Mouse (Mus musculus) frontal cortex, adult (tissue): ENCODE results near the gene Znrd1.
A peak's percentile ranks its signal among the peaks of the same experiment; 100 is the strongest.

Source experiments
- ATAC-seq: cut with Nextera tagmentation; 2 replicates; pipeline ENCODE4 v1.9.2; 2017; ENCODE audit warnings: mild to moderate bottlenecking, moderate library complexity, mixed read lengths; ENCODE audit not compliant: low TSS enrichment

The Znrd1 gene

DNA sequence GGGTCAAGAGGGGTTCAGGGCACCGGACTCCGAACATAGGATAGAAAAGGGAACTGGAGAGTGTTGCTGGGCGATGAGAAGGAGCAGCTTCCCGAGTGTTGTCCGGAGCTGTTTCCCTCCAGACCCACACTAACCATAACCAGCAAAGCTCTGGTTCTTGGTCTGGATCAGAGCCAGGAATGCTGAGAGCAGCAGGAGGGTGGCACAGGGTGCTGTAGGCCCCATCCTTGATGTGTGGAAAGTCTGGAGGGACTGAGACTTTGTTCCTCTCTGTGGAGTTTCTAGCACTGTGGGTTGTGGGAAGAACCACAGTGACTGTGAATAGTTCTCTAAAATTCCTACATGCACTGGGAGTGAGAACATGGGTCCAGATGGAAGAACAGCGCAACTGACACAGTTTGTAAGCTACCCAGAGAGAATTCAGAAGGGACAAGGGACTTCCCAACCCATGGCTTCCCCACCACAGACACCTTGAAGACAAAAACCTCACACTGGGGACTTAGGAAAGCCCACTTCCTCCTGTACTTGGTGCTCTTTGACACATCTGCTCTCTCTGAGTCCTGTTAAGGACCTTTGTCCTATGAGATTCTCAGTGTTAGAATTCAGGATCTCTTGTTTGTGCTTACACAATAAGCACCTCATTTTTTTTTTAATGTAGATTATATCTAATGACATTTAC, 13.0 kb upstream of the Znrd1 start:
- peak; percentile 93 for ATAC-seq

DNA sequence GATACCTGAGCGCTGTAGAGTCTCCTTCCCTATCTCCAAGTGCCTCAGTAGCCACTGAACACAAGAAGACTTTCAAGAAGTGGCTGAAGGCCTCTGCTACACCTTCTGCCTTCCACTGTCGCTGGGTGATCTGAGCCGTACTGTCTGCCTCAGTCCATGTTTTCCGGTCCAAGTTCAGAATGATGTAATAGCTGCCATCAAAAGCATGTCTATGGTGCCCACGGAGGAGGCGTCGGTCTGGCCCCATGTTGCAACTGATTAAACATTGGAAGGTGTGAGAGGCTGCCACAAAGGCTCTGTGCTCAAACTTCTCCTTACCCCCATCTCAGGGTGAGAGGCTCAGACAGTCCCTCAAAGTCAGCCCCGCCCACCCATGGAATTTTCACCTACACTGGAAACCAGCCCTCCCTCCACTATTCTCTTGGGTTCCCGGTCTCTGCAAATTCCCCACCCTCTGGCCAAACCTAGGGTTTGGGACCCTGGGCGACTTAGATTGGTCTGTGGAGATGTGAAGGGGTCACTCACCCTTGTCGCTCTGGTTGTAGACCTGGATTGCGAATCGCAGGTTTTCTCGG, 12.0 kb upstream of the Znrd1 start:
- no peak for ATAC-seq

DNA sequence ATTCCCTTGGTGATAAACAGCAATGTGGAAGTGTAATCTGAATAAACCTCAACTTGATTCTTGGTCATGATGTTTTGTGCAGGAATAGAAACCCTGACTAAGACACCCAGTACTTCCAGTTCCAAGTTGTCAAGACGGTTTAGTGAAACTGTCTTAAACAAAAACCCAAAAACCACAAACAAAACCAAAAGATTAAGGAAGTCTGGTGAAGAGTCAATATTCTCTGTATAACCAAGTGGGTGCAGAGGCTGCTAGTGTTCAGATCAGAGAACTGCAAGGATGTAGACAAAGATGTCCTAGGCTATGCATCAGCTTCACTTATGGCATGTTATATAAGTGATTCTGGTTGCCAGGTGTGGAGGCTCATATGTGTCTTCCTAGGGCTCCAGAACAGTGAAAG, 8.5 kb upstream of the Znrd1 start:
- no peak for ATAC-seq

DNA sequence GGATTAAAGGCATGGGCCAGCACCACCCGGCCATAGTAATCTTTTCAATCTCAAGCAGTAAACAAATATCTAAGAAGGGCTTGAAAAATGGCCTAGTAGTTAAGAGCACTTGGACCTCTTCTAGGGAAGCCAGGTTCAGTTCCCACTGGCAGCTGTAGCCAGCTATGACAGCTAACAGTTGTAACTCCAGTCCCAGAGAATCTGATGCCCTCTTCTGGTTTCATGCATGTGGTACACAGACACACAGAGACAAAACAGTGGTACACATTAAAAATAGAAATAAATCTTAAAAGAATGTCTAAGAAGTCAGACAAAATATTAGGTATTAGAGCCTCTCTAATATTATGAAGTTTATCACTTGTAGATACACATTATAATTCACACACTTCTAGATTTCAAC, 2.8 kb upstream of the Znrd1 start:
- no peak for ATAC-seq

DNA sequence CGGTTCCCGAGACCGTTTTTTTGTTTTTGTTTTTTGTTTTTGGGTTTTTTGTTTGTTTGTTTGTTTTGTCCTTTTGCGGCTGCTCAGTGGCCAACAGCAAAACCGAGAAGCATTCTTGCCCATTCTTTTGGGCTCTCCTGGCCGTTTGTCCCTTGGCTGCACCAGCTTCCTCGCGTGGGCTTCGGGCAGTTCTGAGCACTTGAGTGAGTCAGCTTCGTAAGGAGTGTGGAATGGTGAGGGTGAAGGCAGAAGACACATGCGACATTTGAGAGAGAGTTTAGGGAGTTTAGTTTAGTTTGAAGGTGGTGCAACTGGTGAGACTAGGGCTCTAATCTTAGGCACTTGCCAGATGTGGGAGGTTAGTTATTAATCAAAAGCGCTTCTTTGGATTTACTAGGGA, 525 bp upstream of the Znrd1 start:
- peak; percentile 22; the same call in 1 of the 2 replicates for ATAC-seq

DNA sequence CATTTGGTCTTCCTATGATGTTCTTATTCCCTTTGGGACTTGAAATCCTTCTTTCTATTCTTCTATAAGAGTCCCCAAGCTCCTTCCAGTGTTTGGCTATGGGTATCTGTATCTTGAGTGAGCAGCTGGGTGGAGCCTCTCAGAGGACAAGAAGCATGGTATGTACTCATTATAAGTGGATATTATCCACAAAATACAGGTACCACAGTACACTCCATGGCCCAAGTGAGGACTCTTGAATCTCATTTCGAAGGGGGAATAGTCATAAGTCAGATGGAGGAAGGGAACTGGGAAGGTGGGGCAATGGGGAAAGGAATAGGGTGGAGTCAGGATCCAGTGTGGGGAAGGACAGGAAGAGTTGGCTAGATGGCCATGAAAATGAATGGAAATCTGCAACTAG, 5.3 kb downstream of the Znrd1 start:
- ATAC-seq = no peak

DNA sequence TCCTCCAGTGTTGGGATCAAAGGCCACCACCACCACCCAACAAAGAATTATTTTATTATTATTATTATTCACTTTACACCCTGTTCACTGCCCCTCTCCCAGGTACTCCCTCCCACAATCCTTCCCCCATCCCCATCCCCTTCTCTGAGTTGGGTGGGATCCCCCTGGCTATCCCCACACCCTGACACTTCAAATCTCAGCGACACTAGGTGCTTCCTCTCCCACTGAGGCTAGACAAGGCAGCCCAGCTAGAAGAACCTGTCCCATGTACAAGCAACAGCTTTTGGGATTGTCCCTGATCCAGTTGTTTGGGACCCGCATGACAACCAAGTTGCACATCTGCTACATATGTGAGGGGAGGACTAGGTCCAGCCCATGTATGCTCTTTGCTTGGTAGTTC, 5.7 kb downstream of the Znrd1 start:
- ATAC-seq = no peak

DNA sequence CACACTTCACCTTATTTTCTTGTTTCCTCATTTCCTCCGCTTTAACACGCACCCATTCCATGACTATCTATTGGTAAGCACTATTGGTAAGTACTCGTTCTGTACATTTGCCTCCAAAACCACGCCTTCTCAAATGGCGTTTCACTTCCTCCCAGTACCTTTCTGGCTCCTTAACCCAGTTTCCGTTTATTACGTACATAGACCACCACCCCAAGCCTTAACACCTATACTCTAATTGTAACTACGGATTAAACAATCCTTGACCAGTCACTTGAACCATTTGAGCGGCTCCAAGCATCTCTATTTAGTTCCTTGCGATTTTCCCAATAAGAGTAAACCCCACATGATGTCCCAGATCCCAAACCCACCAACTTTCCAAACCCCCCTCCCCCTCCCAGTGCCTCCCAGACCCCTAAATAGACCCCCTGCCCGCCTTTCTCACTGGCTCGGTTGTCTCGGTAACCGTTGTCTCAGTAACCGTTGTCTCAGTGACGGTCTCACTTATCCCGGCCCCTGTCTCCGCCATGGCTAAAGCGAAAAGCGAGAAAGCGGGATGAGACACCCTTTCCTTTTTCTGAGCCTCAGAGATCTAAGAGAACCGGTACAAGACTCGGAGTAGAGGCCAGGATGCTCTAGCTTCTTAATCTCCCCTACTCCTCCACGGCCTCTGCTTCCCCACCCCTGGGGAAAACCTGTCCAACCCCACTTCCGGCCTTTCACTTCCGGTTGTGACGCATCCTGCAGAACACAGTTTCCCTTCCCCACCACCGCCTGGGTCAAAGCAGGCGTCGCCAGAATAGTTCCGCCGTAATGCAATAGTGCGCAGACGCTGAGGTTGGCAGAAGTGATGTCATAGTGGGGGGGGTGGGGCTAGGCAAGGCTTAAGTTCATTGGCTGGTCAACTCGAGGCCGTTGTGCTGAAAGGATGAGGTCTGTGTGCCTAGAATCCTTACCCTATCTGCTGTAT, 7.1 kb downstream of the Znrd1 start, which contains the start of gene Ppp1r11:
Gene Ppp1r11, minus strand, starts transcription at position 761 of the 967 bp plus-strand sequence.
- ATAC-seq = peak; percentile 92

DNA sequence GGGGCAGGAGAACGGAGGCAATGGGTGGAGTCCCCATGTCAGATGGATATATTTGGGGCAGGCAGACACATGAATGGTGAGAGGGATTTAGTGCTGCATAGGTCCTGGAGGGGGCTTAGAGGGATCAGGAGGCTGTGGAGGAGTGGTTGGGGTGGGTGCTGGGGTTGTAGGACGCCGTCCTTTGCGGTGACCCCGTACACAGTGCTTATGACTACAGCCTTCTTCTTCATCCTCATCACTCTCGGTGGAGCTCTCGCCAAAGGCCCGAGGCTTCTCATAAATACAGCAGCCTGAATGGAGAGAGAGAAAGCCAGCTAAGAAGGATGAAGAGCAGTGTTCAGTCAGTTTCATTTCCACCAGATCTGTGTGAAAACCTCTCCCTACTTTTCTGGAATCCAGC, 9.1 kb downstream of the Znrd1 start:
- ATAC-seq = no peak

DNA sequence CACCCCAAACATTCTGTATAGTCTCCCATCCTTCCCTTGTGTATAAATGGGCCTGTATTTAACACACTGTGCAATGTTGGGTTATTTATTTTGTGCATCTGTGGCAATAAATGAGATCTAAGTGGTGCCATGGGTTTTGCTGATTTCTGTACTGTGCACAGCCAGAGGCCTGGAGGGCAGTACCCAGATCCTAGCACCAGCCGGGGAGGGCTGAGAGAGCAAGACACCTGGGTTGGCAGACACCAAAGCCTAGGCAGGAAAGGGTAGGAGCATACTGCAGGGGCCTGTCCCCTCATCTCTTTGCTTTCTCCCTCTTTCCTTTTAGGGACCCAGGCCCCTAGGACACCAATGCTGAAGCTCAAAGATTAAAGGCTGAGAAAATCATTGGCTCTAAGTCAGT, 10.1 kb downstream of the Znrd1 start:
- ATAC-seq = no peak

DNA sequence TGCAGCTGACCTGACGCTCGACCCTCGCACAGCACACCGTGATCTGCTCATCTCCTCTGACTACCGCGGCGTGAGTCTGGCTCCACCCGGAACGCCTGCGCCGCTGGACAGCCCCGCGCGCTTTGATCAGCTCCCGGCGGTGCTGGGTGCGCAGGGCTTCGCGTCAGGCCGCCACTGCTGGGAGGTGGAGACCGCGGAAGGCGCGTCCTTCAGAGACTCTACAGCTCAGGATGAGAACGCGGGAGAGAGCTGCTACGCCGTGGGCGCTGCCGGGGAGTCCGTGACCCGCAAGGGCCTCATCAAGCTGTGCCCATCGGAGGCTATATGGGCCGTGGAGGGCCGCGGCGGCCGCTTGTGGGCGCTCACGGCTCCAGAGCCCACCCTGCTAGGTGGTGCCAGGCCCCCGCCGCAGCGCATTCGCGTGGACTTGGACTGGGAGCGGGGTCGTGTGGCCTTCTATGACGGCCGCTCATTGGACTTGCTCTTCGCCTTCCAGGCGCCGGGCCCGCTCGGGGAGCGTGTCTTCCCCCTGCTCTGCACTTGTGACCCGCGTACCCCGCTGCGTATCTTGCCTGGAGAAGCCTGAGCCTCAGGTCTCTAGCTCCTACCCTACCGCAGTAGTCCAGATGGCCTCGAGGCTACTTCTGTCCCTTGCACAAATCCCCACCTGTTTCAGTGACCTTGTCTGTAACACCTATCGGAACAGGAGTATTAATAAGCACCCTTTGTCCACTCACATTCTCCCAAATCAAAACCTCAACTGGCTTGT, 11.1 kb downstream of the Znrd1 start:
- ATAC-seq = peak; percentile 22; the same call in 1 of the 2 replicates

DNA sequence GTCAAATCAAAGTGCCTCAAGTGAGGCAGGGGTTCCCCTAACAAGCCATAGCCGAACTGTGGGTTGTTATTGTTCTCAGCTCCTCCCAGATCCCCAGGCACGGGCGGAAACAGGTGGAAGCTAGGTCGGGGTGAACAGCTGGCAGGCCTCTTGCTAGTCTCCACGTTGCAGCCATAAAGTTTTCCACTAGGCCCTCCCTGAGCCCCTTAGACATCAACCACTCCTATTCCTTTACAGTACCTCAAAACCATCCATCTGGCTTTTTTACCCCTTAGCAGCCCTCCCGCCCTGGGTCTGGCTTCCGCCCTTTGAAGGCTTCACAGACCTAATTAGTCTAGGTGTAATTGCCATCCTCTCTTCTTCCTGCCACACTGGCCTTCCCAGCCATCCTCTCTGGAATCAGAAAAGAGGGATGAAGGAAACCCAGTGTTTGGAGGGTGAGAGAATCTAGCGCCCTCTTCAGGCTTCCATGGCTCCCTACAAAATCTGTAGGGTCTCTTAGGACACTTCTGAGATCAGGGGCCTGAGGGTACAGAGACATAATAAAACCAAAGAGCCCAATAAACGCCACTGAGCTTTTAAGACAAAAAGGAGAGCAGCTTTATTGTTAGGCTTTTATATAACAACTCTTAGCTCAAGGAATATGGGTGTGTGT, 14.1 kb downstream of the Znrd1 start:
- ATAC-seq = no peak

DNA sequence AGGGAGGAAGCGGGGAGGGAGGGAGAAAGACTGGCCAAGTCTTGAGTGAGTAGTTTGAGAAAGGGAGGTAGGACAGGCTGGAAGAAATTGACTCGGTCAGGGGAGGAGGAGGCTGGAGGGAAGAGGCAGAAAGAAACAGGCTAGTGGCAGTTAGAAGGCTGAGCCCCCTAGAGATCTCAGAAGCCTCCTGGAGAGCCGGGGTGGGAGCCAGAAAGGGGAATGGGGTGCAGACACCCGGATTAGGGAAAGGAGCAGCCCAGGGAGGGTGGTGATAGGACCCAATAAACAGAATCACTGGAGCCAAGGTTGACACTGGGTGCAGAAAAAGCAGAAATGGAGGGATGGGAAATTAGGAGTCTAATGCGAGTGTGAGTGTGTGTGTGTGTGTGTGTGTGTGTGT, 14.7 kb downstream of the Znrd1 start:
- no peak for ATAC-seq

DNA sequence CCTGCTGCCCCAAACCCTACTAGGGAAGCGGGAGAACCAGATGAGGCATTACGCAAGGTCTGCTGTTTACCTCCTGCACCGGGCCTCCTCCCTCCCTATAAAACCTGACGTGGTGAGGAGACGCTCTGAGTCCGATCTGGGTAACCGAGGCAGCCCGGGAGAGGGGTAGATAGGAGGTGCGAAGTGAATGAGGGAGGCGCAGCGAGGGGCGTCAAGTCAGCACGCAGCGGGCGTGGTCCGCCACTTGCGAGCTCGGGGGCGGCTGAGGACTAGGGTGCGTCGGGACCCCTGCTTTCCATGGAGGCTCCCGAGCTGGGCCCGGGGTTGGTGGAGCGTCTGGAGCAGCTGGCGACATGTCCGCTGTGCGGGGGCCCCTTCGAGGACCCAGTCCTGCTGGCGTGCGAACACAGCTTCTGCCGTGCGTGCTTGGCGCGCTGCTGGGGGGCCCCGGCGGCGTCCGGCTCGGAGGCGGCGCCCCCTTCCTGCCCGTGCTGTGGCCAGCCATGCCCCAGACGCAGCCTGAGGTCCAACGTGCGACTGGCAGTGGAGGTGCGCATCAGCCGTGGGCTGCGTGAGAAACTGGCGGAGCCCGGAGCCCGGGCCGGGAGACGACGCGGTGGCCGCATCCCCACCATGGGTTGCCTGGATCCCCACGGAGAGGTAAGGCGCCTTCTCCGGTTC, 15.4 kb downstream of the Znrd1 start, which contains the start of gene Rnf39:
Gene Rnf39, plus strand, starts transcription at position 128 of the 681 bp plus-strand sequence.
- ATAC-seq = peak; percentile 58

DNA sequence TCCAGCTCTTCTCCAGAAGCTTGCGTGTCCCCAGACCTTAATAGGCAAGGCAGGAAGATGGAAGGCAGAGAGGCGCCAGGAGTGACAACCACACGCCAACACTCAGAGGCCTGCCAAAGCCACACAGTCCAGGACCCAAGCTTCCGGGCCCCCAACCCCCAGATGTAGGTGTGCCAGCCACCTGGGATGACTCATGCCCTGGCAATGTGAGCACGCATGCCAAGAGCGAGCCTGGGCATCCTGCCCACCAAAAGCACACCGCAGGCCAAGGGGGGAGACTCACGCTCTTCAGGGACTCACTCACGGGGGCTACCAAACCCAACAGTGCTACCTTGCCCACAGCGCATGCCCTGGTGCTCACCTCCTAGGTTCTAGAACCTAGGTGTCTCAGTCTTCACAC, 16.0 kb downstream of the Znrd1 start:
- peak; percentile 62 for ATAC-seq

DNA sequence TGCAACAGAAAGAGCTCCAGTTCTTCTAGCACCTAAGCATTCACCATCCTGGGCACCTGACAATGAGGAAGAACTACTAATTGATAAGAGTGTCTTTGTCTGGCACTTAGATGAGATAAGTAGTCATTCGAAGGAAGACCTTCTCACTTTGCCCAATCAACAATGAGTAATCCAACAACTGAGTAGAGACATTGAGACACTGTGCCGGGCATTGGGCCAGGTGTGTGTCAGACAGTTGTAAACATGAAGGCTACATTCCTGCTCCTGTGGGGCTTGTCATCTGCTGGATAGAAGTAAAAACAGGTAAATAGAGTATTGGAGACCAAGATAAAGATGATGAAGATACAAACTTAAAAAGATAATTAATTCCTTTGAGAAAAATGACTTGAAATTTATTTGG, 20.3 kb downstream of the Znrd1 start:
- ATAC-seq = no peak

DNA sequence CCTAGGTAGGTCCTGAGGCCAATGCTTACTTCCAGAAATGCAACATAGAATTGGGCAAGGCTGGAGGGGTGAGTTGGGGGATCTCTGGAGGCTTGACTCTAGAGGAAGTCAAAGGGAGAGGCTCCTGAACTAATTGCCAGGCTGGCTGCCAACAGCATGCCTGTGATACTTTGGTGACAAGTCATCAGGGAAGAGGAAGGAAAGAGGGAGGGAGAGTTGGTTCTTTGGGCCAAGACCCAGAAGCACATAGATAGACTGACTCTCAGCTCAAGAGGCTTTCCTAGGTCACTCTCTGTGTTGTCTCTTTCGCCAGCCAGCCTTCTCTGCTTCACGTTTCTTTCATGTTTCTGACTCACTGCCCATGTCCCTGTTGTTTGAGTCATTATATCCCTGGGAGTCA, 26.6 kb downstream of the Znrd1 start:
- no peak for ATAC-seq

DNA sequence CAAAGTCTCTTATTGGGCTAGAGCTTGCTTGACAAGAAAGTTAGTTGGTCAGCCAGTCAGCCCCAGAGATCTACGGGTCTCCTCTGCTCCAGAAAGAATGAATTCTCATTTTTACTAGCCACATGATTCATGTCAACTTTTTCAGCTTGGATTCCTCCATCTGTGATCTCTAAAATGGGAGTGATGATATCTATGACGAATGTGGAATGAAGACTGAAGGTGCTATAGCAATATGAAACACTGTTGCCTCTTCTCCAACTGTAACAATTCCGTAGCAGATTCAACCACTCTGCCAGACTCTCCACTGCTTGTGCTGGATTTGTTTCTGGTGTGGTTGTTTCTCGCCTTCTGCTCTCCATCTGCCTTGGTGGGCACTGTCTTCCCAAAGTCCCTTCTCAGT, 27.2 kb downstream of the Znrd1 start:
- ATAC-seq = peak; percentile 90

DNA sequence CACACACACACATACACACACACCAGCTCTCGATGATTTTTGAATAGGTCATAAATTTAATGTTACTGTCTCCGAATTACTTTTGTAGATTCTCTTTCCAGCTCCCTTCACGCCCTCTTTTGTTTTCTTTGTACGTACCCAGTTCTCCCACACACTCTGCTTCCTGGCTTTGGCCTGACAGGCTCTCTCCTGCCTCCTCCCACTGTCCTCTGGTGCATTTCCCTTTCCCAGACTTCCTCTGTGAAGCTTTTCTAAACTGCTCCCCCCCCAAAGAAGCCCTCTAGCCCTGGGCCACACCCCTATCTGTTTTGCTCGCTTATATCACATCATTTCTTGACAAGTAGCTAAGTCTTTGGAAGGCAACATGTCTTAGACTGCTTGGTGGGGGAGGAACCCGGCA, 28.1 kb downstream of the Znrd1 start:
- ATAC-seq = peak; percentile 51; the same call in 1 of the 2 replicates

DNA sequence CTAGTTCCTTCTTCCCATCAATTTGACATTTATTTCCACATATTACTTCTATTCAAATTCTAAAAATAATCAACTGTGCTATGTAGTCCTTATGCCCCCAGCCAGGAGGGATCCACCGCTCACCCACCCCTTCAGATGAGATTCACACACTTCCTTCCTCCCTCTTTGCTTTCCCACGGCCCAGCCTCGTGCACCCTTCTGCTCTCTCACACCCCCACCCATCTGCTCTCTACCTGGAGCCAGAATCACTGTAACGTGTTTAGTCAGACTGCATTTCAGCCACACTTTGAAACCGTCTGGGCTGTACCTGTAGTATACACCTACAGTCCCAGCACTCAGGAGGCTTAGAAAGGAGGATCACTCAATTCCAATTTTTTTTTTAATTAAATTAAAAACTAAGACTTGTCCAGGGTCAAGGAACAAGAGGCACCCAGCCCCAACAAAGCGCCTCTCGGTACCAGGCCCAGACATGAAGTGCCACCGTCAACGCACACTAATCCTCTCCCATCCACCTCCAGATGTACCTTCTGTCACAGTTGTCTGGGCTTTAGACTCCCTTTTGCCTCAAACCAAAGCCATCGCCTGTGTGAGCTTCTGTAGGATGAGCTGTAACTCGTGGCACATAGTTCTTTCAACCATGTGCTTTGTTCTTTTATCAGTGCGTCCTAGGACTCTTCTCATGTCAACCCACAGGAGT, 29.0 kb downstream of the Znrd1 start:
- ATAC-seq = 0 out of 2 replicates have a peak, but pooled peaks have one; percentile 43
